Mouse (Mus musculus) thymus, adult 2 months (tissue): Measurements from ENCODE around the gene Chek2.

Experiments
- CTCF ChIP-seq: fragments of 200-500 bp; IDR thresholded peaks from 2 replicates; pipeline ENCODE4 v1.5.1; 2012; ENCODE audit warnings: mild to moderate bottlenecking, control low read depth, low read length, moderate library complexity, borderline replicate concordance; ENCODE audit not compliant: control insufficient read depth, poor library complexity, insufficient read depth; ENCODE audit errors: extremely low read depth
- POLR2A ChIP-seq: fragments of 200-500 bp; IDR thresholded peaks from 2 replicates; pipeline ENCODE4 v1.6.1; 2012; ENCODE audit warnings: mild to moderate bottlenecking, low read length, control low read depth, moderate library complexity; ENCODE audit not compliant: control insufficient read depth, poor library complexity, insufficient read depth; ENCODE audit errors: extremely low read depth

DNA sequence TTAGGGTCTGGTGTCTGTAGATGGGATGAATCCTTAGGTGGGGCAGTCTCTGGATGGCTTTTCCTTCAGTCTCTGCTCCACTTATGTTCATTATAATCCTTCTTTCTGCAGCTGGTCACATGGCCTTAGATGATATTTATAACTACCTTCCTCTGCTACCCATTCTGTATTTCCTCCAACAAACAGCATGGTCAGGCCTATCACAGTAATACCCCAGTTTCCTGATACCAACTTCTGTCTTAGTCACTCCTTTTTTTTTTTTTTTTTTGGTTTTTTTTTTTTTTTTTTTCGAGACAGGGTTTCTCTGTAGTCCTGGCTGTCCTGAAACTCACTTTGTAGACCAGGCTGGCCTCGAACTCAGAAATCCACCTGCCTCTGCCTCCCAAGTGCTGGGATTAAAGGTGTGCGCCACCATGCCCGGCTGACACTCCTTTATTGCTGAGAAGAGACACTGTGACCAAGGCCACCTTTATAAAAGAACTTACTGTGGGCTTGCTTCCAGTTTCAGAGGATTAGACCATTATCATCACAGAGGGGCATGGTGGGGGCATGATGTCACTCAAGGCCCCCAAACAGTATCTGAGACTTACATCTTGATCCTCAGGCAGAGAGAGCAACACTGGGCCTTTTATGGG lies 70.3 kb downstream of the Chek2 start:
- TF ChIP-seq CTCF (no peak), POLR2A (no peak)
